8 mouse cellular contexts compared by ENCODE assay signal in the genomic region with DNA sequence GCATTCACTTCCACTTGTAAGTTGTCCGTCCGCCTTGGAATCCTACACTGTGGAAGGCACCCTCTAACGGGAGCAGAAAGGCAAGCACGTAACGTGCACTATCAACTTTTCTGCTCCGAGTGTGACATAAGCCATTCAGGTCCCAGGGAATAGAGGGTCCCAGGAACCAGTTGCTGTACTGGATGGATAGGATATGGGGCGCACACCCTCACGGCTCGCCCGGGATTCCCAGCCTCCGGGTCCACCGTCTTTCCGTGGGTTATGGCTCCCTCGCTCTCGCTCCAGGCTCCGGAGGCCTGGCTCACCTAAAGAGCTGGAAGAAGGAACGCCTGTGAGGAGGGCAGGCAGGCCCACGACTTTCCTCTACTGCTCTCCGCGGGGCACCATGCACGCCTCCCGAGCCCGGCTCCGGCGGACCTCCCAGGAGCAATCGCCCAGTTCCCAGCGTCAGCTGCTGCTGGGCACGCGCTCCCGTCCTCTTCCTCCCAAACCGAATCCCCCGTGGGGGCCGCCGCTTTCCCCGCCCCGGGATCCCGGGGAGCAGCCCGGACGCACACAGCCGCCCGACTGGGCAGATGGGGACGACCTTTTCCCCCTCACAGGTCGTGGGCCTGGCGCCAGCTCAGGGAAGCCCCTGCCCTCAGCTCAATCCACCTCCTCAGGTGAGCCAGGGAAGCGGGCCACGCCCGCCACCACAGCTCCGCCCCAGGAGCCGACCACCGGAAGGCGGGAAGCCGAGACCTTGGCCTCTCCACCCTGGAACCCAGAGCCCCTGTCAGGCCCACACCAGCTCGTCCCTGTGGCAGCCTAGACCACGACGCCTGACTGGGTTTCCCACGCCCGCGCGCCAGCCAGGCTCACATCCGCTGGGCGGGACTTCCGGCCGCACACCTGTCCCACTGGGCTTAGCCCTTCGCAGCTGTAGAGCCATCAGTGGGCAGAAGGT. TPM values are rescaled to one million over a fixed set of nuclear protein-coding genes. Genes with fewer than 3 reads are reported as not detected.
DNase-seq lines count a peak whose midpoint lies in the region; ATAC-seq and TF ChIP-seq lines count a peak whose summit lies in the region.

A gene (minus strand): TSS at position 850 of the 946 bp plus-strand sequence.

- H3K4me3 ChIP-seq in cerebellum, adult 2 months (replicated peaks; ENCODE audit: insufficient read depth, low read depth, low read length), result peak within 1 kb of the TSS; percentile 73
- peak within 1 kb of the TSS; percentile 48 for H3K4me3 ChIP-seq in forebrain, postnatal 0 days (ENCODE audit: low read depth, low read length)
- H3K4me3 ChIP-seq in hindbrain, embryonic 12.5 days, result peak within 1 kb of the TSS; percentile 61
- H3K4me3 ChIP-seq in left cerebral cortex, adult 2 months, result peak within 1 kb of the TSS; percentile 67

- H3K4me2 ChIP-seq in forebrain, postnatal 0 days (ENCODE audit: low read depth), result peak within 1 kb of the TSS; percentile 99
- peak within 1 kb of the TSS; percentile 100 for H3K4me2 ChIP-seq in hindbrain, embryonic 12.5 days (replicated peaks)

- TF ChIP-seq POLR2A in cerebellum, adult 2 months (IDR thresholded peaks at IDR 0.05; ENCODE audit: borderline replicate concordance, insufficient read depth, low read length), result 0 out of 2 replicates have a peak, but pooled peaks have one; percentile 28

- peaks cover 21% of the 10 kb centered on the region for H3K36me3 ChIP-seq in forebrain, postnatal 0 days (ENCODE audit: insufficient read depth)
- peaks cover 11% of the 10 kb centered on the region for H3K36me3 ChIP-seq in hindbrain, embryonic 12.5 days

- intact Hi-C loops in left cerebral cortex, adult 2 months (cut with DNase I), result loop anchor here (2.0 to 5.0 kb wide), 2 partner anchors 67 to 167 kb away; a partner anchor contains a TSS

- DNase-seq in Muller cell, postnatal 12 days (ENCODE audit: inconsistent ontology term), result peak; percentile 47
- peak; percentile 46 to 57 for DNase-seq in cerebellum, adult 2 months
- DNase-seq in forebrain, postnatal 0 days, result peak; percentile 44
- DNase-seq in left cerebral cortex, adult 2 months (ENCODE audit: extremely low spot score in 1 of 2, low spot score in 2 of 2), result peak; percentile 47 to 54
- peak; percentile 55 for DNase-seq in lung, postnatal 36 days
- peak; percentile 68 for DNase-seq in retina, postnatal 1 day
- peak; percentile 3 to 38 for DNase-seq in urinary bladder, adult 18-20 months (ENCODE audit: low spot score in 2 of 2)

- 1% methylated on average over 64 of the region's 64 CpGs for WGBS in cerebellum, adult 2 months
- 1% methylated on average over 64 of the region's 64 CpGs for WGBS in forebrain, postnatal 0 days
- 1% methylated on average over 64 of the region's 64 CpGs for WGBS in hindbrain, embryonic 12.5 days

- no peaks in the 10 kb centered on the region for H3K27me3 ChIP-seq in cerebellum, adult 2 months (ENCODE audit: control insufficient read depth, insufficient read depth, low read length)
- no peaks in the 10 kb centered on the region for H3K27me3 ChIP-seq in forebrain, postnatal 0 days (ENCODE audit: insufficient read depth, low read length)
- H3K27me3 ChIP-seq in hindbrain, embryonic 12.5 days, result 0 out of 2 replicates have a peak, but pooled peaks cover 5% of the 10 kb centered on the region

- no peaks in the 10 kb centered on the region for H3K9me3 ChIP-seq in forebrain, postnatal 0 days (ENCODE audit: low read length)
- H3K9me3 ChIP-seq in hindbrain, embryonic 12.5 days (replicated peaks), result no peaks in the 10 kb centered on the region

- H3K4me1 ChIP-seq in cerebellum, adult 2 months (ENCODE audit: control insufficient read depth, insufficient read depth, low read length), result peaks cover 2% of the 10 kb centered on the region; the same call in 1 of the 2 replicates
- 0 out of 2 replicates have a peak, but pooled peaks cover 3% of the 10 kb centered on the region for H3K4me1 ChIP-seq in forebrain, postnatal 0 days (ENCODE audit: insufficient read depth)
- peaks cover 10% of the 10 kb centered on the region for H3K4me1 ChIP-seq in hindbrain, embryonic 12.5 days

- ATAC-seq in forebrain, postnatal 0 days, result peak; percentile 79
- ATAC-seq in hindbrain, embryonic 12.5 days (ENCODE audit: low FRiP score), result peak; percentile 80

- H3K9ac ChIP-seq in forebrain, postnatal 0 days, result peak within 1 kb of the TSS; percentile 63
- peak within 1 kb of the TSS; percentile 78 for H3K9ac ChIP-seq in hindbrain, embryonic 12.5 days

- H3K27ac ChIP-seq in cerebellum, adult 2 months (ENCODE audit: insufficient read depth, low read length), result no peak within 1 kb of the TSS; the same call in 1 of the 2 replicates
- no peak within 1 kb of the TSS for H3K27ac ChIP-seq in forebrain, postnatal 0 days (ENCODE audit: low read depth, low read length)
- 0 out of 2 replicates have a peak within 1 kb of the TSS, but pooled peaks have one; percentile 1 for H3K27ac ChIP-seq in hindbrain, embryonic 12.5 days
- H3K27ac ChIP-seq in left cerebral cortex, adult 2 months, result peak within 1 kb of the TSS; percentile 85

- TF ChIP-seq CTCF in cerebellum, adult 2 months (IDR thresholded peaks at IDR 0.05; ENCODE audit: borderline replicate concordance, insufficient read depth, low read depth, low read length), result no peak
- TF ChIP-seq CTCF in forebrain, postnatal 0 days (IDR thresholded peaks at IDR 0.05; ENCODE audit: low read depth), result peak; percentile 21; the same call in 1 of the 2 replicates
- no peak; the same call in 1 of the 2 replicates for TF ChIP-seq CTCF in left cerebral cortex, adult 2 months (IDR thresholded peaks at IDR 0.05)

RNA-seq across cellular contexts. Expression of the gene that starts here (rescaled TPM):
- polyA plus RNA-seq in cerebellum, adult 2 months (2012; rRNA removed), result 0.23 and 0.40 TPM in 2 replicates
- 0.43 and 0.46 TPM in 2 replicates for total RNA-seq in forebrain, postnatal 0 days (2014; rRNA removed)
- 0.14 and 0.44 TPM in 2 replicates for polyA plus RNA-seq in forebrain, postnatal 0 days (2015; fragmentation: Nextera tagmentation; extraction: Ambion mirVana)
- 0.22 and 0.34 TPM in 2 replicates for polyA plus RNA-seq in hindbrain, embryonic 12.5 days (2016; fragmentation: Nextera tagmentation; extraction: Ambion mirVana)
- total RNA-seq in left cerebral cortex, adult 2 months (2021), result 1 to 10 TPM; 1.9 to 2.0 TPM

Comparison
In these comparisons a context has a peak if more than half of its experiments do, and no peak if none do; other contexts are left out.
1. Peak in DNase-seq and H3K4me3 ChIP-seq in cerebellum, adult 2 months; RNA of the gene not detected or under 1 TPM.
2. Peak in DNase-seq, ATAC-seq, H3K4me3 ChIP-seq, H3K9ac ChIP-seq and H3K4me2 ChIP-seq in forebrain, postnatal 0 days; RNA of the gene not detected or under 1 TPM.
3. Peak in ATAC-seq, H3K4me3 ChIP-seq, H3K27ac ChIP-seq, H3K9ac ChIP-seq and H3K4me2 ChIP-seq in hindbrain, embryonic 12.5 days; RNA of the gene not detected or under 1 TPM.